Mouse (Mus musculus): ENCODE results near the gene Anxa4.

- TF ChIP-seq CTCF (IDR thresholded peaks at IDR 0.05; ENCODE audit: borderline replicate concordance, extremely low read depth, insufficient read depth, insufficient read length) = no peak
- no peak for TF ChIP-seq POLR2A (IDR thresholded peaks at IDR 0.05; ENCODE audit: borderline replicate concordance, extremely low read depth, insufficient read depth, insufficient read length, poor library complexity, severe bottlenecking)
These were observed 30.4 kb upstream of the Anxa4 start for GRCm38 (mm10) chr6:86823824-86824223.
